Mouse (Mus musculus) embryonic fibroblast, embryonic 13.5 days (primary cell): ENCODE measurements around the gene 1810043G02Rik.

Experiments used
- CTCF ChIP-seq: IDR thresholded peaks from 2 replicates; pipeline ENCODE4 v1.5.1; 2011; ENCODE audit warnings: mild to moderate bottlenecking, control low read depth, low read length, moderate library complexity, borderline replicate concordance; ENCODE audit not compliant: insufficient read depth
- POLR2A ChIP-seq: IDR thresholded peaks from 2 replicates; pipeline ENCODE4 v1.6.1; 2011; ENCODE audit warnings: low read depth, mild to moderate bottlenecking, control low read depth, low read length, moderate library complexity

GRCm38 (mm10) chr10:77984660-77985059 is 6.3 kb downstream of the 1810043G02Rik start:
- peak; percentile 50; the same call in 1 of the 2 replicates for TF ChIP-seq CTCF
- TF ChIP-seq POLR2A = no peak
